Mouse (Mus musculus) heart, adult 8-10 months (tissue): ENCODE data around the gene Cilp2. TPM values are rescaled to one million over a fixed set of nuclear protein-coding genes. Genes with fewer than 3 reads are reported as not detected.

Experiments
- DNase-seq: peaks from one replicate; pipeline ENCODE4 v3.0.0; 2022; ENCODE audit warnings: low spot score
- total RNA-seq, 4 experiments: library from RNA; stranded (reverse); gene quantifications; 2 replicates each; pipeline ENCODE4 v1.2.4; 2022

Cilp2 gene
- total RNA-seq, 4 experiments from 2014 or later = 1.3 to 3.1 (median 2.4) TPM

GRCm38 (mm10) chr8:69874155-69874554 is 13.3 kb downstream of the Cilp2 start:
- DNase-seq = peak; percentile 65

- DNase-seq = no peak
Measured at GRCm38 (mm10) chr8:69870907-69871306, 16.6 kb downstream of the Cilp2 start.

- no peak for DNase-seq
Measured at GRCm38 (mm10) chr8:69870003-69870765, 17.3 kb downstream of the Cilp2 start.

GRCm38 (mm10) chr8:69867696-69868326 is 19.7 kb downstream of the Cilp2 start:
- DNase-seq = no peak

- DNase-seq = no peak
Measured at GRCm38 (mm10) chr8:69864180-69864579, 23.3 kb downstream of the Cilp2 start.

GRCm38 (mm10) chr8:69863387-69864020 is 24.0 kb downstream of the Cilp2 start:
- DNase-seq = no peak

GRCm38 (mm10) chr8:69861251-69861650 is 26.2 kb downstream of the Cilp2 start:
- no peak for DNase-seq

GRCm38 (mm10) chr8:69860807-69861206 is 26.7 kb downstream of the Cilp2 start:
- DNase-seq = no peak

- DNase-seq = no peak
Measured at GRCm38 (mm10) chr8:69853869-69854268, 33.6 kb downstream of the Cilp2 start.

GRCm38 (mm10) chr8:69850926-69851506 is 36.5 kb downstream of the Cilp2 start:
- no peak for DNase-seq

GRCm38 (mm10) chr8:69849899-69850298 is 37.6 kb downstream of the Cilp2 start:
- no peak for DNase-seq

GRCm38 (mm10) chr8:69848951-69849350 is 38.5 kb downstream of the Cilp2 start:
- peak; percentile 24 for DNase-seq

- DNase-seq = no peak
Measured at GRCm38 (mm10) chr8:69847167-69848065, 40.1 kb downstream of the Cilp2 start.

GRCm38 (mm10) chr8:69837057-69837682 is 50.3 kb downstream of the Cilp2 start:
- no peak for DNase-seq

- DNase-seq = peak; percentile 74
Measured at GRCm38 (mm10) chr8:69832298-69832853, 55.1 kb downstream of the Cilp2 start, which contains the start of gene Pbx4. Pbx4 (plus strand) TSS chr8:69832491.

Other genes with a start within 250 kb of the Cilp2 start
- 1 to 10 TPM; 1.2 to 1.3 (median 1.3) TPM for gene Zfp964, start 233.2 kb downstream of the Cilp2 start, total RNA-seq
- gene Zfp869, start 177.0 kb downstream of the Cilp2 start, total RNA-seq = 10 to 100 TPM; 13.5 to 19.5 (median 14.7) TPM
- 1 to 10 TPM; 2.1 to 2.9 (median 2.6) TPM for gene Zfp963, start 137.7 kb downstream of the Cilp2 start, total RNA-seq
- 1 to 10 TPM in 2 of 4 experiments, under 1 TPM in 1, not detected in 1; 0.57 to 1.9 (median 1.1) TPM for gene Gm20422, start 112.8 kb downstream of the Cilp2 start, total RNA-seq
- 10 to 100 TPM; 12.5 to 13.6 (median 13.4) TPM for gene Atp13a1, start 96.5 kb downstream of the Cilp2 start, total RNA-seq
- gene Zfp866, start 96.5 kb downstream of the Cilp2 start, total RNA-seq = 10 to 100 TPM; 13.7 to 15.6 (median 15.0) TPM
- gene Gmip, start 79.0 kb downstream of the Cilp2 start, total RNA-seq = 1 to 10 TPM; 4.1 to 6.9 (median 4.8) TPM
- gene Lpar2, start 65.3 kb downstream of the Cilp2 start, total RNA-seq = under 1 TPM in 3 of 4 experiments, not detected in 1; 0.22 to 0.31 (median 0.26) TPM
- gene Pbx4, start 55.2 kb downstream of the Cilp2 start, total RNA-seq = under 1 TPM in 2 of 4 experiments, not detected in 2; 0.29 to 1.00 TPM
- gene Tssk6, start 14.5 kb upstream of the Cilp2 start, total RNA-seq = under 1 TPM in 1 of 4 experiments, not detected in 3; 0.19 TPM
- gene Ndufa13, start 14.9 kb upstream of the Cilp2 start, total RNA-seq = 100 to 1,000 TPM; 373 to 528 (median 455) TPM
- gene Yjefn3, start 15.0 kb upstream of the Cilp2 start, total RNA-seq = 10 to 100 TPM in 3 of 4 experiments, 1 to 10 TPM in 1; 9.5 to 16.7 (median 13.2) TPM
- gene Gatad2a, start 108.7 kb upstream of the Cilp2 start, total RNA-seq = 10 to 100 TPM; 28.0 to 31.2 (median 30.0) TPM
- gene Mau2, start 155.0 kb upstream of the Cilp2 start, total RNA-seq = 10 to 100 TPM; 29.6 to 34.3 (median 31.3) TPM
- 10 to 100 TPM; 17.0 to 21.6 (median 19.1) TPM for gene Sugp1, start 155.1 kb upstream of the Cilp2 start, total RNA-seq
- gene Tm6sf2, start 185.2 kb upstream of the Cilp2 start, total RNA-seq = under 1 TPM; 0.44 to 0.90 (median 0.72) TPM
- under 1 TPM in 1 of 4 experiments, not detected in 3; 0.06 TPM for gene Hapln4, start 195.8 kb upstream of the Cilp2 start, total RNA-seq
- gene Ncan, start 233.2 kb upstream of the Cilp2 start, total RNA-seq = under 1 TPM in 1 of 4 experiments, not detected in 3; 0.13 TPM
- 1 to 10 TPM; 7.5 to 8.9 (median 8.4) TPM for gene Nr2c2ap, start 243.6 kb upstream of the Cilp2 start, total RNA-seq